Comparison of ENCODE assay signal across 29 mouse cellular contexts in the genomic region with DNA sequence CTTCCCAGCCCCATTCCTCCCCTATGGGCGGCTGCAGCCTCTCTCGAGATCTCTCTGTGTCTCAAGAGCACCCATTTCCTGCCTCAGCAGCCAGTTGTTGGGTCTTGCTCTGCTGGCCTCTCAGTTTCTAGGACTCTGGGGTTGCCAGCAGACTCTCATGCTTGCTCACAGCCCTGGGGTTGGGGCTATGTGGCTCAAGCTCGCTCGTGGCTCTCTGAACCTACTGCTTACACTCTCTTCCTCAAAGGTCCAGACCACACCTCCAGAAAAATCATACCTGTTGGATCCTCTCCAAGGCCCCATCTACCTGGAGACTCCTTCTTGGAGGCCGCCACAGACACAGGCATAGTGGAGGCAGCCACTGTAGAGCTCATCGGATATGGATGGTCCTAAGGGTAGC. TPM values are rescaled to one million over a fixed set of nuclear protein-coding genes. Genes with fewer than 3 reads are reported as not detected.
"Had no signal": no experiment of that assay in that cellular context is flagged by ENCODE, and none has a peak within 500 bp of the region (broad histone marks: within the 10 kb centered on the region; RNA-seq: fewer than 3 reads in every experiment).

No protein-coding gene starts in this region.

- H3K27me3 ChIP-seq: hindbrain, embryonic 12.5 days; kidney, embryonic 15.5 days; limb, embryonic 13.5 days; limb, embryonic 15.5 days had no signal

- H3K9me3 ChIP-seq: hindbrain, embryonic 10.5 days; hindbrain, embryonic 12.5 days; kidney, embryonic 15.5 days; limb, embryonic 13.5 days; limb, embryonic 15.5 days; liver, embryonic 12.5 days had no signal

- H3K4me3 ChIP-seq: gastrocnemius, adult 2 months; heart, adult 2 months; hindbrain, embryonic 10.5 days; hindbrain, embryonic 12.5 days; kidney, embryonic 15.5 days; limb, embryonic 13.5 days; limb, embryonic 15.5 days; liver, embryonic 12.5 days had no signal

- H3K9ac ChIP-seq: hindbrain, embryonic 12.5 days; hindbrain, embryonic 14.5 days; kidney, embryonic 15.5 days; limb, embryonic 13.5 days; limb, embryonic 15.5 days; liver, embryonic 12.5 days had no signal

- ATAC-seq: forebrain, embryonic 16.5 days; hindbrain, embryonic 16.5 days; inflammation-experienced regulatory T-cells, adult 6 months; liver, embryonic 12.5 days had no signal

- H3K4me2 ChIP-seq: heart, embryonic 11.5 days; hindbrain, embryonic 12.5 days; hindbrain, embryonic 14.5 days; kidney, embryonic 15.5 days; limb, embryonic 13.5 days; limb, embryonic 15.5 days; liver, embryonic 12.5 days had no signal

- H3K27ac ChIP-seq: gastrocnemius, adult 2 months; heart, adult 2 months; hindbrain, embryonic 12.5 days; hindbrain, embryonic 14.5 days; kidney, embryonic 15.5 days; kidney, postnatal 0 days; limb, embryonic 13.5 days; limb, embryonic 15.5 days; liver, embryonic 12.5 days had no signal

- H3K36me3 ChIP-seq: hindbrain, embryonic 10.5 days; hindbrain, embryonic 12.5 days; kidney, embryonic 15.5 days; limb, embryonic 13.5 days; limb, embryonic 15.5 days; liver, embryonic 12.5 days had no signal

- DNase-seq: gastrocnemius, postnatal 10 days; gastrocnemius, postnatal 25 days; heart, postnatal 10 days; heart, postnatal 4 days; kidney, adult 11 months; kidney, adult 2 months; kidney, adult 9 months; kidney, postnatal 36 days; layer of hippocampus, adult 9-11 months; layer of hippocampus, postnatal 36 days; left cerebral cortex, postnatal 4 days had no signal

RNA-seq across cellular contexts. Expression of a gene that starts 10.9 kb away (rescaled TPM):
- polyA plus RNA-seq: forebrain, embryonic 16.5 days; frontal cortex, adult 2 months; heart, adult 2 months; heart, embryonic 11.5 days; heart, embryonic 14.5 days; heart, embryonic 16.5 days; hindbrain, embryonic 10.5 days; hindbrain, embryonic 14.5 days; hindbrain, embryonic 16.5 days; inflammation-experienced regulatory T-cells, adult 6 months; kidney, embryonic 15.5 days; kidney, postnatal 0 days; liver, adult 2 months; liver, embryonic 12.5 days had no signal
